Mouse (Mus musculus) hindbrain, embryonic 12.5 days (tissue): ENCODE results near the gene Neurl4. TPM values are rescaled to one million over a fixed set of nuclear protein-coding genes. Genes with fewer than 3 reads are reported as not detected.
"Not testable (repeated sequence)": the region's sequence is repeated elsewhere in the genome, so short reads cannot be mapped to it uniquely, and the experiment has no call there.

Experiments used
- ATAC-seq: fragments of 200-750 bp; cut with Nextera tagmentation; 2 replicates; pipeline ENCODE4 v1.8.0; 2017; ENCODE audit warnings: moderate TSS enrichment; ENCODE audit not compliant: low FRiP score
- H3K27ac ChIP-seq: fragments of 300-500 bp; sonication (generic); 2 replicates; pipeline ENCODE4 v1.5.1; 2016; ENCODE audit warnings: mild to moderate bottlenecking
- H3K27me3 ChIP-seq: fragments of 300-500 bp; sonication (generic); 2 replicates; pipeline ENCODE4 v1.6.1; 2016; ENCODE audit warnings: mild to moderate bottlenecking
- H3K36me3 ChIP-seq: fragments of 300-500 bp; sonication (generic); 2 replicates; pipeline ENCODE4 v1.6.1; 2016; ENCODE audit warnings: mild to moderate bottlenecking
- H3K4me1 ChIP-seq: fragments of 300-500 bp; sonication (generic); 2 replicates; pipeline ENCODE4 v1.6.1; 2016
- H3K4me2 ChIP-seq: fragments of 300-500 bp; sonication (generic); replicated peaks from 2 replicates; pipeline ENCODE4 v1.6.1; 2016; ENCODE audit warnings: mild to moderate bottlenecking
- H3K4me3 ChIP-seq: fragments of 300-500 bp; sonication (generic); 2 replicates; pipeline ENCODE4 v1.5.1; 2016; ENCODE audit warnings: mild to moderate bottlenecking
- H3K9ac ChIP-seq: fragments of 300-500 bp; sonication (generic); 2 replicates; pipeline ENCODE4 v1.6.1; 2016; ENCODE audit warnings: mild to moderate bottlenecking, moderate library complexity
- H3K9me3 ChIP-seq: fragments of 300-500 bp; sonication (generic); replicated peaks from 2 replicates; pipeline ENCODE4 v1.6.1; 2016; ENCODE audit warnings: mild to moderate bottlenecking
- WGBS: fragments of 180-500 bp; shearing (Covaris S2); methylation state at CpG from one replicate; pipeline ENCODE4 v1.1.7; 2016; 5-methylcytosine and 5-hydroxymethylcytosine counted together
- polyA plus RNA-seq: library from polyadenylated mRNA; unstranded; fragments of >200 nt; fragmentation: Nextera tagmentation; extraction: Ambion mirVana; gene quantifications from 2 replicates; pipeline ENCODE4 v1.2.1, GENCODE M21; 2016

The Neurl4 gene
- polyA plus RNA-seq, 1 experiment from 2014 or later: 15.0 TPM

DNA sequence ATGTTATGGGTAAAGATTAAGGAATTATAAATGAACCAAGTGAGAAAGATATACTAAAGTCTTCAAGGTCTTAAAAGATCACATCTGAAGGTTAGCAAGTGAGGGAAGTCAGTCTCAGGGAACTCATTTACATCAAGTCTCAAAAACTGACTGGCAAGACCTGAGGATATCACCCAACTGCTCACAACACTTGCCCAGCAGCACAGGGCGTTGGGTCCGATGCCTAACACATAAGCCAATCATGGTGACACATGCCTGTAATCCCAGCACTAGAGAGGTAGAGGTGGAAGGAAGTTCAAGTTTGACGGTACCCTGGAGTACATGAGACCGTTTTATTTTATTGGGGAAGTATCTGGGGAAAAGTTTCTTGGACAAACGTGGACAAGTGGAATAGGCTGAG lies 17.2 kb downstream of the Neurl4 start:
- peaks cover 46% of the 10 kb centered on the region for H3K36me3 ChIP-seq
- 86% methylated on average over 5 of the region's 5 CpGs for WGBS
- no peak overlapping the region for H3K4me3 ChIP-seq
- peaks cover 44% of the 10 kb centered on the region for H3K4me1 ChIP-seq
- no peak overlapping the region for H3K27ac ChIP-seq
- H3K9ac ChIP-seq: no peak overlapping the region
- no peak for ATAC-seq
- no peaks in the 10 kb centered on the region for H3K9me3 ChIP-seq
- no peak overlapping the region for H3K4me2 ChIP-seq
- H3K27me3 ChIP-seq: no peaks in the 10 kb centered on the region

DNA sequence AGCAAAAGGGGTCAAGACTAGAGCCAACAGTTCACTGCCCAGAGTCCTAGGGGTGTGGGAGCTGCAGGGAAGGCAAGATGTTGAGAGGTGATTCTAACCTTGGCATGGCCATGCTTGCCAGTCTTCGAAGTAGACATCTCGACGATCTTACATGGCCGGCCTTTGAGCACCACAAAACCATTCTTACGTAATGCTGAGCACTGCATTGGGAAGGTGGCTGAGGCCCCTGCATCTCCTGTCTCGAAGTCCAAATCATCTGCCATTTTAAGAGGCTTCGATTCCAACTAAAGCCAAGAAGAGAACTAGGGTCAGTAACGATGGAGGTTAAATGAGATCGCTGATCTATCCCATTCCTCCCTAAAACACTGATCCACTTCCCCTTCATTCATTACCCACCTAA lies 18.2 kb downstream of the Neurl4 start:
- Histone ChIP-seq H3K27ac (peak overlapping the region; percentile 93; the same call in 1 of the 2 replicates), H3K4me1 (peaks cover 39% of the 10 kb centered on the region), H3K4me2 (peak overlapping the region; percentile 98), H3K9me3 (no peaks in the 10 kb centered on the region), H3K36me3 (peaks cover 43% of the 10 kb centered on the region), H3K9ac (peak overlapping the region; percentile 98), H3K4me3 (peak overlapping the region; percentile 98), H3K27me3 (no peaks in the 10 kb centered on the region)
- no peak for ATAC-seq
- WGBS: 86% methylated on average over 9 of the region's 9 CpGs

DNA sequence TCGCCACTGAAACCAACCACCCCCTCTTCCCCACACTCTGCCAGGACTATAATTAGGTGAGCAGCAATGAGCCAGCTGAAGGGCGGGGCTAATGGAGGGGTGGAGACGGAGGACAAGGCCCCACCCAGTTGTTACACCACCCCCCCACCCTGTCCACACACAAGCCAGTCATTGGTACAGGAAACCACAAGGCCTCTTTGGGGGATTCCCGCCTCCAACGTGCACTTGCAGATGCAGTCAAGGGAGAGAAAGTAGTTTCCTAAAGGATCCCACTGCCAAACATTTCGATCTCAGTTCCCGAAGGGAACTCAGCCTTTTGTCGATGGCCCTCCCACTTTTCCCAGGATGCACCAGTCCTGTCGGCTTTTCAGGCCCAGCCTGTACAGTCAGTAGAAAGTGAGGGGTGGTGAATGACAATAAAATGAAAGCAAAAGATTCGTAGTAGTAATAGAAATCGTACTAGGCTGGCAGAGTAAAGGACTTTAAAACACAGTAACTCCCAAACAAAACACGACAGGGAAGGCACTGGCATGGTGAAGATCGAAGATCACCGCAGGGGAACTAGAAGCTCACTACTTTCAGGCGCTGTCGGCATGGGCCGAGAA lies 18.9 kb downstream of the Neurl4 start:
- H3K27me3 ChIP-seq: no peaks in the 10 kb centered on the region

DNA sequence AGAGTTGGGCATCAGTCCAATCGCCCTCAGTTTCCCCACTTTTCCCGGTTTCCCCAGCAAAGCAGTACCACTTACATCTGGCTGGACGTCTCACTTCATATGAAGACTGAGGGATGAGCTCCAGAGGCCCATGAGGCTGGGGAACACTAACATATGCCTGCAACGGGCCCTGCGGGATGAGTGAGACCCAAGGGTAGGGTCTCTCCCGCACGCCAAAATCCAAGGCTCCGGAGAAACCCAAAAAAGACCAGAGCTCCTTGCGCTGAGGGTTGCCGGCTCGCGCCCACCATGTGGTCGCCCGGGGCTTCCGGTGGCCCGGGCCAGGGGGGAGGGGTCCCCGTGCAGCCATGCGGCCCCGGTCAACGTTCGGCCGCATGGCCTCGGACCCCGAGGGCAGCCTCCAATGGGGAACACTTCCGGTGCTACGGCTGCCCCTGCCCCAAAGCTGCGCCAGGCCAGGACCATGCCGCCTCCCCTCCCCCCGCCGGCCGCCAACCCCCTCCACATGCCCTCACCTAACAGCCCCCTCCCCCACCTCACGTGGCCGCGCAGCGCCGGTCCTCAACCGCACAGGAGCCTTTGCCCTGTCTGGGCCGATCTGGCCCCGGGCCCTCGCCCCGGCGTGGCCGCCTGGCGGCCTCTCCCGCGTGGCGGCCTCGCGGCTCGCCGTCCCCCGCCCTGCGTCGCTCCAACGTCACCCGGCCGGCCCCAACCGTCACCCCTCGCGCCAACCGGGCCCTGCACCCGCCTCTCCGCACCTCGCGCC lies 19.6 kb downstream of the Neurl4 start:
- H3K36me3 ChIP-seq: peaks cover 36% of the 10 kb centered on the region
- no peaks in the 10 kb centered on the region for H3K27me3 ChIP-seq
- peaks cover 27% of the 10 kb centered on the region for H3K4me1 ChIP-seq
- peak overlapping the region; percentile 98 for H3K4me2 ChIP-seq
- H3K27ac ChIP-seq: peak overlapping the region; percentile 93
- under 1% methylated on average over 62 of the region's 65 CpGs for WGBS
- peak overlapping the region; percentile 98 for H3K9ac ChIP-seq
- H3K9me3 ChIP-seq: no peaks in the 10 kb centered on the region
- peak; percentile 31 for ATAC-seq
- H3K4me3 ChIP-seq: peak overlapping the region; percentile 98

More for the DNA sequence above, 18.9 kb downstream of the Neurl4 start:
- H3K4me1 ChIP-seq: peaks cover 34% of the 10 kb centered on the region
- peak overlapping the region; percentile 98 for H3K9ac ChIP-seq
- ATAC-seq: no peak
- H3K9me3 ChIP-seq: no peaks in the 10 kb centered on the region
- H3K27ac ChIP-seq: peak overlapping the region; percentile 93
- H3K4me3 ChIP-seq: peak overlapping the region; percentile 98
- peak overlapping the region; percentile 98 for H3K4me2 ChIP-seq
- H3K36me3 ChIP-seq: peaks cover 43% of the 10 kb centered on the region
- WGBS: 2% methylated on average over 17 of the region's 17 CpGs

DNA sequence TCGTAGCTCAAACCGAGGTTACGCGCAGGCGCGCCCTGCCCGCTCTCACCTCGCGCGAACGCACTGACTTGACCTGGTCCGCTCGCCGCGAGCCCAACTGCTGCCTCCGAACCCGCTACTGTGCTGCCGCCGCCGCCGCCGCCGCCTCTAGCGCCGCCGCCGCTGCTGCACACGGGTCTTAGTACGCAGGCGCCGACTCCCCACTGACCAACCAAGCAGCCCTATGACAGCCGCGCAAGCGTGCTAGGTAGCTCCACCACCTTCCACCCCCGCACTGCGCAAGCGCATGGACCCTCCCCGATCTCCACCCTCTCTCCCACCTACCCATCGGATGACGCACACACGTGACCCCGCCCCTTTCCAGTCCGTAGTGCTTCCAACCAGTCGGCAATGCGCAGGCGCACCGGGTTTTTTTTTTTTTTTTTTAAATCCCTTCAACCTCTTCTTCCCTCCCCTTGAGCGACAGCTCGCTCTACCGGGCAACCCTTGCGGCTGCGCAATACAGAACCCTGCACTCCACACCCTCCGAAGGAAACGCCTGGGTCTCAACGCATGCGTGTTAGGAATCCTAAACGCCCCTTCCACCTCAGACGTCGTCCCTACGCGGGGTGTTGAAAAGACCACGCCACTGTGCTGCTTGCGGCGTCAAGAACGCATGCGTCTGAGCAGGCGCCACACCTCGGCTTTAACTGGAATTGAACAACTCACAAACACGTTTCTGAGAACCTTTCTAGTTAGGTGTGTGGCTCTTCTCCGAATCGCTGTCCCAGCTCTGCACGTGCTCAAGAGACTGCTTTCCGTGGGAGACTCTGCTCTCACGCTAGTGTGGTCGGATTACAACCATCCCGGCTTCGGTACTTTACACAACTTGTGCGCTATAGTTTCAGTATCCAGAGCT lies 20.5 kb downstream of the Neurl4 start, which contains the start of gene Eif5a:
Gene Eif5a (minus strand): TSS at position 845 of the 898 bp plus-strand sequence.
- Histone ChIP-seq H3K4me3 (peak within 1 kb of the TSS; percentile 98), H3K4me2 (peak within 1 kb of the TSS; percentile 98), H3K9ac (peak within 1 kb of the TSS; percentile 98), H3K4me1 (peaks cover 19% of the 10 kb centered on the region), H3K27ac (peak within 1 kb of the TSS; percentile 93), H3K9me3 (no peaks in the 10 kb centered on the region), H3K27me3 (no peaks in the 10 kb centered on the region), H3K36me3 (peaks cover 27% of the 10 kb centered on the region)
- under 1% methylated on average over 77 of the region's 78 CpGs for WGBS
- ATAC-seq: peak; percentile 97

DNA sequence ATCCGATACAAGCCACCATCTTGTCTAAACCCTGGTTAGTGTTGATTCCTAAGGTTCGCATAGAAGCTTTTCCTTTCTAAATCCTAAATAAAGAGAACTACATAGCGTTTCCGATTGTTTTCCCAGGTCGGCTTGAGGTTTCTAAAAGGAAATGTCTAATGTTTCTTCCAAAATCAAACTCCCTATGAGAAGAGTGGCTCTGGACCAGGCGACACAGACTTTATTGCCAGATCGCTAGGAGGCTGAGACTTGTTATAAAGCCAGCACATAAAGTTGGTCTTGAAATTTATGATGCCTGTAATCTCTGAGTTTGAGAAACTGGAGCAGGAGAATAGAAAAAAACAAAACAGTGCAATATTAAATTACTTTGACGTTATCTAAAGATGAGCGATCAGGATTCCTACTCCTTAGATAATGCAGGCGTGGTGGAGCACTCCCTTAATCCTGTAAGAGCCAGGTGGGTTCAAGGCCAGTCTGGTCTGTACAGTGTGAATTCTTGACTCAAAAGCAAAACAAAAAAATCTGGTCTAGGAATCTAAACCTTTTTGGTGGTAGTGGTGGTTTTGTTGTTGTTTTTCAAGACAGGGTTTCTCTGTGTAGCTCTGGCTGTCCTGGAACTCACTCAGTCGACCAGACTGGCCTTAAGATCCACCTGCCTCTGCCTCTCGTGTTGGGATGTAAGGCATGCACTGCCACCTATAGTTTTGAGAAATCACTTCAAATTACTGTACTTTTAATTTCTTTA lies 21.3 kb downstream of the Neurl4 start:
- Histone ChIP-seq H3K4me2 (peak overlapping the region; percentile 66), H3K9me3 (no peaks in the 10 kb centered on the region), H3K27ac (peak overlapping the region; percentile 93), H3K36me3 (peaks cover 19% of the 10 kb centered on the region), H3K9ac (peak overlapping the region; percentile 61), H3K4me1 (peaks cover 18% of the 10 kb centered on the region), H3K27me3 (no peaks in the 10 kb centered on the region), H3K4me3 (peak overlapping the region; percentile 98)
- no peak for ATAC-seq
- 5% methylated on average over 12 of the region's 12 CpGs for WGBS

DNA sequence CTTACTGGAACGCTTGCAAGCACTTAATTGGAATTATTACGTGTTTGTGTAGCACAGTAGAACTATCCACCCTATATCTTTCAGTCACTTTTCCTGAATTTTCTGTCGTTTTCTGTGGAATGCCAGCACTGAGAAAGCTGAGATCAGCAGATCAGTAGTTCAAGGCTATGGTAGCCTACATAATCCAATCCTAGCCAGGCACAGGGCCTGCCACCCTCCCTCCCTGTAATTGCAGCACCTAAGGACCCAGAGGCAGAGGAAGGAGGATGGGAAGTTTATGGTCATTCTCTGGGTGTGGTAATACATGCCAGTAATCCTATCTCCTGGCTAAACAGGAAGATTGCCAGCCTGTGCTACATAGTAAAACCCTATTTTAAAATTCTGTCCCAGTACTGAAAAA lies 21.9 kb downstream of the Neurl4 start:
- Histone ChIP-seq H3K4me2 (no peak overlapping the region), H3K9ac (no peak overlapping the region), H3K4me1 (peaks cover 17% of the 10 kb centered on the region), H3K27ac (peak overlapping the region; percentile 93; the same call in 1 of the 2 replicates), H3K27me3 (no peaks in the 10 kb centered on the region), H3K36me3 (peaks cover 13% of the 10 kb centered on the region), H3K4me3 (no peak overlapping the region), H3K9me3 (no peaks in the 10 kb centered on the region)
- ATAC-seq: no peak
- 76% methylated on average over 3 of the region's 3 CpGs for WGBS

DNA sequence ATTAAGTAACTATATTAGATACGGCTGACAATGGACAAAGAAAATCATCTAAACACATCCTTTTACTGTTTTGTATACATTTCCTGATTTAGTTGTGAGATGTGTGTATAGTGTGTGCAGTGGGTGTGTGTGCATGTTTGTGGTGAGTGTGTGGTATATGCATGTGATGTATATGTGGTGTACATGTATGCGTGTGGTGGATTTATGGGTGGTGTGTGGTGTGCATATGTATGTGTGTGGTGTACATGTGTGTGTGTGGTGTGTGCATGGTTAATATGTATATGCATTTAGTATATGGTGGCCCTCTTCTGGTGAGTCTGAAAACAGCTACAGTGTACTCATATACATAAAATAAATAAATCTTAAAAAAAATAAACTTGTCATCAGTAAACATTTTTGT lies 26.6 kb downstream of the Neurl4 start:
- no peak overlapping the region for H3K4me3 ChIP-seq
- no peaks in the 10 kb centered on the region for H3K9me3 ChIP-seq
- no peaks in the 10 kb centered on the region for H3K27me3 ChIP-seq
- H3K27ac ChIP-seq: no peak overlapping the region
- no peak overlapping the region for H3K9ac ChIP-seq
- no peak for ATAC-seq
- H3K4me1 ChIP-seq: no peaks in the 10 kb centered on the region; the same call in 1 of the 2 replicates
- WGBS: 97% methylated on average over 2 of the region's 2 CpGs
- H3K4me2 ChIP-seq: no peak overlapping the region
- H3K36me3 ChIP-seq: no peaks in the 10 kb centered on the region

DNA sequence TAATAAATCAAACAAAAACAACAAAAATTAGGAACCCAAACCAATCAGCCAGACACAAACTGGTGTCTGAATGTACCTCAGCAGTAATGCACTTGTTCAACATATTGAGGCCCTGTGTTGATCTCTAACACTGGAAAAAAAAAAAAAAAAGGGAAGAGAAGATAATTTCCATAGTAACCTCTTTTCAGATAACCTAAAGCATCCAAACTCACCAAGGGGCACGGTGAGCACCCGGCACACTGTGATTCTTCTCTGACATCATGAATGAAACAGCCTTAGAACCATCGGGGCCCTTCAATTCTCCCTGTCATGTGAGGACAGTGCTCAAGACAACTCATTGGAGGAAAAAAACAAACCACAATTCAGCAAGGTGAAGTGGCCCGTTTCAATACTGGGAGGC lies 28.8 kb downstream of the Neurl4 start:
- no peaks in the 10 kb centered on the region for H3K9me3 ChIP-seq
- 86% methylated on average over 4 of the region's 4 CpGs for WGBS
- no peak overlapping the region for H3K27ac ChIP-seq
- H3K27me3 ChIP-seq: 0 out of 2 replicates have a peak, but pooled peaks cover 3% of the 10 kb centered on the region
- H3K4me1 ChIP-seq: no peaks in the 10 kb centered on the region
- no peak overlapping the region for H3K9ac ChIP-seq
- ATAC-seq: no peak
- H3K36me3 ChIP-seq: no peaks in the 10 kb centered on the region
- H3K4me3 ChIP-seq: no peak overlapping the region
- no peak overlapping the region for H3K4me2 ChIP-seq

DNA sequence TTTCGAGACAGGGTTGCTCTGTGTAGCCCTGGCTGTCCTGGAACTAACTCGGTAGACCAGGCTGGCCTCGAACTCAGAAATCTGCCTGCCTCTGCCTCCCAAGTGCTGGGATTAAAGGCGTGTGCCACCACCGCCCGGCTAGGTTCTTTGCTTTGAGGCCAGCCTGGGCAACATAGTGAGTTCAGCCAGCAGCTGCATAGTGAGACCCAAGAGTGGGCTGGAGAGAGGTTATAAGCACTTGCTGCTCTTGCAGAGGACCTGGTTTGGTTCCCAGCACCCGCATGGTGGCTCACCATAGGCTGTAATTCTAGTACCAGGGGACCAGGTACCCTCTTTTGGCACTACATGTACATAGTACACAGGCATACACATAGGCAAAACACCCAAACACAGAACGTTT lies 29.3 kb downstream of the Neurl4 start:
- not testable (repeated sequence) for H3K9me3 ChIP-seq, H3K4me2 ChIP-seq, H3K9ac ChIP-seq, H3K27me3 ChIP-seq, ATAC-seq, H3K4me1 ChIP-seq, H3K27ac ChIP-seq, H3K4me3 ChIP-seq, H3K36me3 ChIP-seq
- 81% methylated on average over 8 of the region's 8 CpGs for WGBS

DNA sequence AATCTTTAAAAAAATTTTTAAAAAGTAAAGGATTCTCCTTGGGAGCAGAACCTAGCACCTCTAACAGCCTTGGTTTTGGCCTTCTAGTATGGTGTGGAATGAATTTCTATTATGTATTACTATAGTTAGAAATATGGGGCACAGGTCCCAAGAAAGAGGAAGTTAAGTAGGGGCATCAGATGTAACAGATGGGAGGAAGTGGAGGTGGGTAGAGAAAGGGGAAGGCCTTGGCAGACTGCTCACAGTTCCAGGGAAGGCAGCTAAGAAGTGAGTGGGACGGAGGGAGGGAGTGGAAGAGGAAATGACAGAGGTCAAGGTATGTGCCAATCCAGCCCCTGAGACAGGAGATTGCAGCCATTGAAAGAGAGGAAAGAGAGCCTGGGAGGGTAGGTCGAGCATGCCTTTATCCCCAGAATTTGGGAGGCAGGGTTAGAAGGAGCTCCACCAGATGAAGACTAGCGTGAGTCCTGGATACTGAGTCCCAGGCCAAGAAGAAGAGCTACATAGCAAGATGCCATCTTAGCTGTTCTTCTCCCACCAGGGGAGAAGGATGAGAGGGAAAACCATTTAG lies 30.2 kb downstream of the Neurl4 start:
- H3K4me1 ChIP-seq: peaks cover 4% of the 10 kb centered on the region
- no peaks in the 10 kb centered on the region for H3K36me3 ChIP-seq
- no peak overlapping the region for H3K27ac ChIP-seq
- no peak overlapping the region for H3K4me2 ChIP-seq
- no peak overlapping the region for H3K9ac ChIP-seq
- H3K4me3 ChIP-seq: no peak overlapping the region
- H3K9me3 ChIP-seq: no peaks in the 10 kb centered on the region
- no peak for ATAC-seq
- peaks cover 15% of the 10 kb centered on the region; the same call in 1 of the 2 replicates for H3K27me3 ChIP-seq
- 66% methylated on average over 3 of the region's 3 CpGs for WGBS
